Mouse (Mus musculus): Measurements from ENCODE around the gene S100a14.

DNA sequence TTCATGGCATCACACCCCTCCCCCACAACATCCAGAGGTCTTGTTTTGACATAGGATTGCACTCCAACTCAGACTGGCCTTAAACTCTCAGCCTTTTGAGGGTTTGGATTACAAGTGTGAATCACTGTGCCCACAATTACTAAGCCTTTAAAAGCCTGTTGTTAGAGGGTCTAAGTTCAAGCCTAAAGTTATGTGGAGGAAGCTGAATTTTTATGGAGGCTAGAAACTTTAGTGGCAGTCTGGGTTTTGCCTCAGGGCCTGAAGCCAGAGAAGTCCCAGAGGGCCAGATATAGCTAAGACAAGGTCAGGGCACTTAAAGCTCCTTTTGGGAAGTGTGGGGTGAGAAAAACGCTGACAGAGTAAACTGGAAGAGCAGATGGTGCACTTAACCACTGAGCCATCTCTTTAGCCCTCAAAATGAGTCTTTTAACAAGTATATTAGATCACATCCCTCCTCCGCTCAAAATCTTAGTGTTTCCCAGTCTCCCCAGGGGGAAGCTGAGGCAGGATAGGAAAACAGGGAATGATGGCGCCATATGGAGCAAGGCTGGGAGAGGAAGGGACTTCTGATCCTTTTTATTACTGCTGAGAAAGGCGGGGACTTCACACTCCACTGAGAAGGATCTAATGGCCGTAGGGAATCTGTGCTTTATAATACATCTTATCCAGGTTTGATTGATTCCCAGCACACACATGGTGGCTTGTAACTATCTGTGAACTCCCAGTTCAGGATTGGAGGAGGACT lies 23.2 kb downstream of the S100a14 start:
- no peak for TF ChIP-seq POLR2A (IDR thresholded peaks at IDR 0.05; ENCODE audit: borderline replicate concordance, extremely low read depth, low read depth, low read length)
- TF ChIP-seq CTCF (IDR thresholded peaks at IDR 0.05; ENCODE audit: insufficient read depth, low read length), result no peak
